Mouse (Mus musculus) liver, embryonic 12.5 days (tissue): ENCODE measurements around the gene Fam181b. TPM values are rescaled to one million over a fixed set of nuclear protein-coding genes. Genes with fewer than 3 reads are reported as not detected.
A peak's percentile ranks its signal among the peaks of the same experiment; 100 is the strongest.

Experiments
- ATAC-seq: fragments of 200-750 bp; cut with Nextera tagmentation; 2 replicates; pipeline ENCODE4 v1.8.0; 2017; ENCODE audit warnings: moderate number of reproducible peaks, mild to moderate bottlenecking, moderate library complexity
- H3K27ac ChIP-seq: fragments of 300-500 bp; sonication (generic); 2 replicates; pipeline ENCODE4 v1.5.1; 2016; ENCODE audit warnings: mild to moderate bottlenecking
- H3K27me3 ChIP-seq: fragments of 300-500 bp; sonication (generic); replicated peaks from 2 replicates; pipeline ENCODE4 v1.6.1; 2016; ENCODE audit warnings: mild to moderate bottlenecking, moderate library complexity
- H3K36me3 ChIP-seq: fragments of 300-500 bp; sonication (generic); 2 replicates; pipeline ENCODE4 v1.6.1; 2016; ENCODE audit warnings: mild to moderate bottlenecking, moderate library complexity
- H3K4me1 ChIP-seq: fragments of 300-500 bp; sonication (generic); 2 replicates; pipeline ENCODE4 v1.6.1; 2016
- H3K4me2 ChIP-seq: fragments of 300-500 bp; sonication (generic); 2 replicates; pipeline ENCODE4 v1.6.1; 2016; ENCODE audit warnings: mild to moderate bottlenecking, moderate library complexity
- H3K4me3 ChIP-seq: fragments of 300-500 bp; sonication (generic); 2 replicates; pipeline ENCODE4 v1.5.1; 2016; ENCODE audit warnings: mild to moderate bottlenecking, moderate library complexity
- H3K9ac ChIP-seq: fragments of 300-500 bp; sonication (generic); 2 replicates; pipeline ENCODE4 v1.6.1; 2016; ENCODE audit warnings: mild to moderate bottlenecking, moderate library complexity
- H3K9me3 ChIP-seq: fragments of 300-500 bp; sonication (generic); replicated peaks from 2 replicates; pipeline ENCODE4 v1.6.1; 2016; ENCODE audit warnings: mild to moderate bottlenecking, moderate library complexity
- WGBS: fragments of 180-500 bp; shearing (Covaris S2); methylation state at CpG from one replicate; pipeline ENCODE4 v1.1.7; 2016; ENCODE audit not compliant: insufficient replicate concordance; 5-methylcytosine and 5-hydroxymethylcytosine counted together
- polyA plus RNA-seq: library from polyadenylated mRNA; unstranded; fragments of >200 nt; fragmentation: Nextera tagmentation; extraction: Ambion mirVana; gene quantifications from 2 replicates; pipeline ENCODE4 v1.2.1, GENCODE M21; 2016

The Fam181b gene
- 0.82 and 1.1 TPM in 2 replicates for polyA plus RNA-seq

DNA sequence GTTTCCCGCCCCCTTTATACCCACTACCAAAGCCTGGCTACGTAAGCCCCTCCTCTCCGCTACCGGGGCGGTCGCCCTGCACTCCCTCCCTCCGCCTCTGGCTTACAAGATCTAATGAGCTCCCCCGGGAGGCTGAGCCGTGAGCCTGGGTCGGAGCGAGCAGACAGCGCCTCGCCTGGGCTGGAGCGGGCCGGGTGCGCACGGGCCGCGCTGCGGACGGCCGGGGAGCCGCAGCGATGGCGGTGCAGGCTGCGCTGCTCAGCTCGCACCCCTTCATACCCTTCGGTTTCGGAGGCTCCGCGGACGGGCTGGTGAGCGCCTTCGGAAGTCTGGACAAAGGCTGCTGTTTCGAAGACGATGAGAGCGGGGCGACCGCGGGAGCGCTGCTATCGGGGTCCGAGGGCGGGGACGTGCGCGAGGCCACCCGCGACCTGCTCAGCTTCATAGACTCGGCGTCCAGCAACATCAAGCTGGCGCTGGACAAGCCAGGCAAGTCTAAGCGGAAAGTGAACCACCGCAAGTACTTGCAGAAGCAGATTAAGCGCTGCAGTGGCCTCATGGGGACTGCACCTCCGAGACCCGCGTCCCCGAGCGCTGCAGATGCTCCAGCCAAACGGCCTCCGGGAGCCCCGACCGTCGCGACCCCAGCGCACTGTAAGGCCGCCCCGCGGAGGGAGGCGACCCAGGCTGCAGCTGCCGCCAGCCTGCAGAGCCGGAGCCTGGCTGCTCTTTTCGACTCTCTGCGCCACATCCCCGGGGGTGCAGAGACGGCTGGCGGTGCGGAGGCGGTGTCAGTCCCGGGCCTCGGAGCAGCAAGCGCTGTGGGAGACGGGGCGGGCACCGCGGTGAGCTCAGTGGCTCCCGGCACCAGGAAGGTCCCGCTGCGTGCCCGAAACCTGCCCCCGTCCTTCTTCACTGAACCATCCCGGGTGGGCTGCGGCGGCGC, at the start of gene Fam181b:
Gene Fam181b, plus strand, starts transcription at position 81 of the 946 bp plus-strand sequence.
- Histone ChIP-seq H3K27me3 (peaks cover 51% of the 10 kb centered on the region), H3K4me3 (peak within 1 kb of the TSS; percentile 49), H3K4me1 (0 out of 2 replicates have a peak, but pooled peaks cover 4% of the 10 kb centered on the region), H3K27ac (no peak within 1 kb of the TSS), H3K4me2 (peak within 1 kb of the TSS; percentile 69), H3K36me3 (no peaks in the 10 kb centered on the region), H3K9me3 (no peaks in the 10 kb centered on the region), H3K9ac (no peak within 1 kb of the TSS)
- peak; percentile 77 for ATAC-seq
- 1% methylated on average over 96 of the region's 96 CpGs for WGBS

DNA sequence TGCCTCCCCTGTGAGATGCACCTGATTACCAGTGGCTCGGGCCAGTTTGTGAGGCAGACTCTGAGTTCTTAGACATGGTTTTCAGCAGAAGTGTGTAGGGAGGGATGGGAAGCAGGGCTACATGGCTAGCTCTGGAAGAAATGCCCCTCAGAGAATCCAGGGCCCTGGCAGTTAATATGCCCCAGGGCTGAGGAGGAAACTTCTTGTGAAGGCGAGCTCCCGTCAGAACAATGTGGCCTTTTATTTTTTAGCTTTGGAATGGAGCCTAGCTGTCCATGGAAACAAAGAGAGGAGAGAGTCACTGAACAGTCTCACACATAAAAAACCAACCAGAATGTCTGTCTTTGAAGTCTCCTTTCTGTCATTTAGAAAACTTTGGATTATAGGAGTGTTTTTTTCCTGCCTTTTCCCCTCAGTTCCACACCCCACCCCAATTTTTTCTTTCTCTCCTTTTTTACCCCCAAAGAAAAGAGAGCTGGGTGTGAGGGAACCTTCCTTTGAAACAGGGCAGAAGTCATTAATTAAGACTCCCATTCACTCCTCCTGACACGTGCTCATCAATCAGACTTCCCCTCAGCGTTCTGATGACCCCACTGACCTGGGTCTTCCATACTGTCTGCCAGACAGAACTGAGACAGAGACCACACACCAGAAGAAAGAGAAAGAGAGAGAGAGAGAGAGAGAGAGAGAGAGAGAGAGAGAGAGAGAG, 41.7 kb upstream of the Fam181b start:
- H3K9me3 ChIP-seq, result no peaks in the 10 kb centered on the region
- 46% methylated on average over 5 of the region's 5 CpGs for WGBS
- H3K36me3 ChIP-seq, result no peaks in the 10 kb centered on the region
- H3K27ac ChIP-seq, result no peak overlapping the region
- H3K4me2 ChIP-seq, result no peak overlapping the region
- H3K4me1 ChIP-seq, result no peaks in the 10 kb centered on the region
- H3K4me3 ChIP-seq, result no peak overlapping the region
- no peak for ATAC-seq
- H3K9ac ChIP-seq, result no peak overlapping the region
- no peaks in the 10 kb centered on the region for H3K27me3 ChIP-seq

DNA sequence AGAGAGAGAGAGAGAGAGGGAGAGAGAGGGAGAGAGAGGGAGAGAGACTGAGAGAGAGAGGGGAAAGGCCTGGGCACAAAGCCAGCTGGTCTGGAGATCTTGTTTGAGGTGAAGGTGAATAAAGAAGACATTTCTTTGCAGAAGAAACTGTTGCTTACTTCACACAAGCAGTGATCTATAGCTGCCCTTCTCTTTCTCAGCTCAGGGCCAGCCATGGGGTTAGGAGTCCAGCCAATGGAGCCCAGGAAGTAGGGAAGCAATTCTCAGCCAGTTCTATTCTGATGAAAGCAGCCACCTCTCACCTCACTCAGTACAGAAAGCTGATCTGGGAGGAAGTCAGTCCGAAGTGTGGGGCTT, 41.2 kb upstream of the Fam181b start:
- H3K9ac ChIP-seq, result no peak overlapping the region
- H3K36me3 ChIP-seq, result no peaks in the 10 kb centered on the region
- H3K27me3 ChIP-seq, result no peaks in the 10 kb centered on the region
- no peak overlapping the region for H3K27ac ChIP-seq
- WGBS, result 21% methylated on average over 1 of the region's 1 CpGs
- H3K4me1 ChIP-seq, result no peaks in the 10 kb centered on the region
- no peak for ATAC-seq
- H3K4me3 ChIP-seq, result no peak overlapping the region
- H3K4me2 ChIP-seq, result no peak overlapping the region
- no peaks in the 10 kb centered on the region for H3K9me3 ChIP-seq

DNA sequence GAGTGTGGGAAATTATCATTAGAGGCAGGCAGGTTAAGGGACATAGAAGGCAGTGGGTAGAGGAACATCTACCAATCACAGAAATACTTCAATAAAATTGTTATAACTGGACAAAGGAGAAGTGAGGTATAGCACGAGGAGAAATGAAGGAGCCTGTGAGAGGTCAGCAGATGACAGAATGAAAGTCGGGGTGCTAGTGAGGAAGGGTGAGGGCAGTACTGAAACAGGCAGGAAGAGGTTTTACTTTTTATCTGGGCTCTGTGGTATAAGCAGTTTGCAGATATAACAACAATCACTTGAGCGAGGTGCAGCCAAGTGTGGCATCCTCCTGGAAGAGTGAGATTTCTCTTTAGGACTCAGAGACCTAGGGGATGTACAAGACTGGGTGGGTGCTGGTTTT, 40.1 kb upstream of the Fam181b start:
- no peak for ATAC-seq
- Histone ChIP-seq H3K27ac (no peak overlapping the region), H3K36me3 (no peaks in the 10 kb centered on the region), H3K4me1 (no peaks in the 10 kb centered on the region), H3K4me3 (no peak overlapping the region), H3K9me3 (no peaks in the 10 kb centered on the region), H3K9ac (no peak overlapping the region), H3K27me3 (no peaks in the 10 kb centered on the region), H3K4me2 (no peak overlapping the region)
- WGBS, result 24% methylated on average over 3 of the region's 3 CpGs

DNA sequence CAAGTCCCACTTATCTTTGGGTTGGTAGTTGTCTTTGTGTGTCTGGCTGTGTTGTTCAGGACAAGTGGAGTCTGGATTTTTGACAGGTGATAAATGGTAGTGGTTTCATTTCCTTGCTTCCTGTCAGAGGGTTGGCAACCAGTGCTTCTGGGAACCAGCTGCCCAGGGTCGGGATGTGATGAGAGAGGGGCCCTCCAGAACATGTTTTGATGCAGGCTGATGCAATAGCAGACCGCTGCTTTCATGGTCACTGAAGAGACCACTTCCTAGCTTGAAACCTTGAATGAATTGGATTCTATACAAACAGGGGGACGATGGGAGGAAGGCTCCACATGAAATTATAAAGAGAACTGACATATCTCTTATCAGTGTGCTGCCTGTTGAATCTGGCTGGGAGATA, 35.3 kb upstream of the Fam181b start:
- no peaks in the 10 kb centered on the region for H3K4me1 ChIP-seq
- H3K9me3 ChIP-seq, result no peaks in the 10 kb centered on the region
- no peak for ATAC-seq
- H3K27ac ChIP-seq, result no peak overlapping the region
- H3K4me2 ChIP-seq, result no peak overlapping the region
- WGBS, result 12% methylated on average over 3 of the region's 3 CpGs
- H3K27me3 ChIP-seq, result no peaks in the 10 kb centered on the region
- H3K36me3 ChIP-seq, result no peaks in the 10 kb centered on the region
- H3K9ac ChIP-seq, result no peak overlapping the region
- no peak overlapping the region for H3K4me3 ChIP-seq

DNA sequence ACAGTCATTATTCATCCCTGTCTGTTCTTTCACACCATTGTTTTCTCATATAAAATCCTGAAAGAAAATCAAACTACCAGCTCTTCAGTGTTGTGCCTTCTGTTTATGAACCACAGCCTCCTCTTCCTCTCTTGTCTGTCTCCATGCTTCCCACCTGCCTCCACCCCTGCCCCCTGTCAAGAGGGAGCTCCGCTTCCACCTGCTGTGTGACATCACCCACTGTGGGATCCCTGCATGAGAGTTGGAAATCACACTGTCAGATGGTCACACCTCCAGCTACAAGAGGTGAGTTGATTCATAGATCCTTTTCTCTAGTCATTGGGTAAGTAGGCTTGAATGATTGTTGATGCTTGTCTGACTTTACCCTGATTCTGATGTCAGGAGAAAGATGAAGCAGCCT, 34.9 kb upstream of the Fam181b start:
- Histone ChIP-seq H3K4me2 (no peak overlapping the region), H3K36me3 (no peaks in the 10 kb centered on the region), H3K9ac (no peak overlapping the region), H3K4me1 (no peaks in the 10 kb centered on the region), H3K27ac (no peak overlapping the region), H3K9me3 (no peaks in the 10 kb centered on the region), H3K4me3 (no peak overlapping the region), H3K27me3 (no peaks in the 10 kb centered on the region)
- WGBS, result 57% methylated on average over 1 of the region's 1 CpGs
- ATAC-seq, result no peak

DNA sequence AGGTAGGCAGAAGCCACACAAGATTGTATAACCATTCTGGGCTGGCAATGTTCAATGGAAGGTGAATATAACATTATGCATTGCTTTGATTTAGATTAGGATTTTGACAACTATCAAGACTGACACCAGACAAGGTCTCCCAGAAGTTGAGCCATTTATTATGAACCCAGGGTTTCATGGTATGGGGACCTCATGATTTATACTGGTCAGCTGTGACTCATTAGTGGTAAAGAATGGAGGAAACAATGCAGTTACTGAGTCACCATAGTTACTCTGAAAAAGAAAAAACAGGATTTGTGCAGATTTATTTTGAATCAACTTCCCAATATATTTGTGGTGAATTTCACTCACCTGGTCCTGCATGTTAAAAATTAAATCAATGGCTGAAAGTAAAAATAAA, 18.8 kb upstream of the Fam181b start:
- Histone ChIP-seq H3K4me3 (no peak overlapping the region), H3K36me3 (no peaks in the 10 kb centered on the region), H3K9me3 (no peaks in the 10 kb centered on the region), H3K27me3 (no peaks in the 10 kb centered on the region), H3K9ac (no peak overlapping the region), H3K4me1 (no peaks in the 10 kb centered on the region), H3K27ac (no peak overlapping the region), H3K4me2 (no peak overlapping the region)
- no peak for ATAC-seq

DNA sequence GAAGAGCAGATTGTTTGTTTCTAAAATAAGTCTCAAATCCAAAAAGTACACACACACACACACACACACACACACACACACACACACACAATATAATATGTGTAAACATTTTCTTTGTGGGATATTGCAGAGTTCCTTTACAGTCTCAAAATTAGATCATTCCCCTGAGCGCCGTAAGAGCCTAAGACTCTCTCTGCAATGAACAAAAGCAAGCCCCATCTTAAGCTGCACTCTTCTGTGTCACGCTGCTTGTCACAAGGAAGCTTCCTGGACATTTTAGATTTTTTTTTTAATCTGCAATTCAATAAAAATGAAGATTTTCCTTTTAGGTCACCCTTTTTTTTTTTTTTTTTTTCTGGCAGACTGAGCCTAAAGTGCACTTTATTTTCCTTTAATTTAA, 17.9 kb upstream of the Fam181b start:
- no peak overlapping the region for H3K9ac ChIP-seq
- no peak overlapping the region for H3K4me2 ChIP-seq
- no peaks in the 10 kb centered on the region for H3K36me3 ChIP-seq
- no peak overlapping the region for H3K27ac ChIP-seq
- H3K4me3 ChIP-seq, result no peak overlapping the region
- no peaks in the 10 kb centered on the region for H3K27me3 ChIP-seq
- ATAC-seq, result no peak
- WGBS, result 81% methylated on average over 3 of the region's 3 CpGs
- no peaks in the 10 kb centered on the region for H3K9me3 ChIP-seq
- no peaks in the 10 kb centered on the region for H3K4me1 ChIP-seq

DNA sequence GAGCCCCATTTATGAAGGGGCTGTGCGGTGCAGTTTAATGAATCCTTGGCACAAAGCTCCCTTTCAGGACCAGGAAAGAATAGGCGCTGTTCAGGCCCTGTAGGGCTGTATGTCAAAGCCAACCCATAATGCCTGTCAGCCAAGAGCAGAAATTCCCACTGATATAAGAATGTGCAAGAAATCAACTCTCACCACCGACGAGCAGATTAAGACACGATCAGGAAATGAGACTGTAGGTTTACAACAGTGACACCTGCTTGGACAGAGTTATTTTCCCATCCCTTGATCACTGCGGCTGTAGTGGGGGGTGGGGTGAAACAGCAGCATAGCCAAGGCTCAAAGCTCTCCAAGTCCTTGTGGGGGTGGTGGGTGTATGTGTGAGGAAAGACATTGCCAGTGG, 17.5 kb upstream of the Fam181b start:
- Histone ChIP-seq H3K4me1 (no peaks in the 10 kb centered on the region), H3K9me3 (no peaks in the 10 kb centered on the region), H3K27ac (no peak overlapping the region), H3K4me2 (no peak overlapping the region), H3K4me3 (no peak overlapping the region), H3K27me3 (no peaks in the 10 kb centered on the region), H3K9ac (no peak overlapping the region), H3K36me3 (no peaks in the 10 kb centered on the region)
- 59% methylated on average over 6 of the region's 6 CpGs for WGBS
- no peak for ATAC-seq

DNA sequence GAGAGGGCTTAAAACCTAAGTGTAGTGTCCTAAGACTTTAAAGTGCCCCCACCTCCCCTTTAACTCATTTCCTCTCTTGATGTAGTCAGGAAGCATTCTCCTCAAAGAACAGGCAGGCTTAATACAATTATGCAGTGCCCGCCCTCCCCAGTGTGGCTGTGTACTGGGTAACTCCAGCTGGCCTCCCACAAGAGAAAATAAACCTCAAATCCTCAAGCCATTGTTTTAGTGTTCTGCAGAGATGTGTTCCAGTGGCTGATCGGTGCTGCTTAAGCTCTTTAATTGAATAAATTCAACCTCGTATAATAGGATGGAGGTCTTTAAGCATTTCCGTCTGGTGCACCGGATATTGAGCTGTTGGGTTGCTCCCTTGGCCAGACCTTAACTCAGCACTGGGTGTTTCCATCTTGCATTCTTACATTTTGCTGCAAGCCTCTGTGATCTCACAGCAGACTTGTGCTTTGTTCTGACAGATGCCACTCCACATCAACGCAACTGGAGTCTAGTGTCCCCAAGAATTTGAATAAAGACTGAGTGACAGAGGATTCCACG, 12.1 kb upstream of the Fam181b start:
- H3K36me3 ChIP-seq, result no peaks in the 10 kb centered on the region
- H3K9me3 ChIP-seq, result no peaks in the 10 kb centered on the region
- no peak overlapping the region for H3K4me2 ChIP-seq
- H3K4me3 ChIP-seq, result no peak overlapping the region
- no peak overlapping the region for H3K27ac ChIP-seq
- H3K27me3 ChIP-seq, result no peaks in the 10 kb centered on the region
- WGBS, result 56% methylated on average over 7 of the region's 7 CpGs
- no peaks in the 10 kb centered on the region for H3K4me1 ChIP-seq
- no peak for ATAC-seq
- no peak overlapping the region for H3K9ac ChIP-seq

DNA sequence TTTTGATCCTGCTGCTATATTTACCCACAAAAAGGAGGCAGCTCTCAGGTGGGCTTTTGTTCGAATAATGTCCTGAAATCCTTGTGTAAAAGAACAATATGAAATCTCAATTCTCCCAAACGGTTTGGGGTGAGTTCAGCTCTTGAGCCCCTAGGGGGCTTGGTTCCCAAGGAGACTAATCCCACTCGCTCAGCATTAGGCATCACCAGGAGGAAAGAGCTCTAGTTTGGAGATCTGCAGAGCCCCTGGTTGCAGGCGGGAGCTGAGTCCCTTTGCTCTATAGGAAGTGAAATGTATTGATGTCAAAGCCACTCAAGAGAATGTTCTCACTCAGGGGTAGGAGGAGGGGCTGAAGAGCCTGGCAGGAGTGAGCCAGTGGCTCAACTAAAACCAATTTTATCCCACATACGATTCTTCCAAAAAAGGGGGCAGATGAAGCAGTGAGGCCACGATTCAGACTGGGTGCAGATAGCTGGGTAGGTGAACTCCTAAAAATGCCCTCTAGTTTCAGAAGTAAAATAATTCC, 3.2 kb upstream of the Fam181b start:
- no peak for ATAC-seq
- peaks cover 36% of the 10 kb centered on the region for H3K27me3 ChIP-seq
- no peak overlapping the region for H3K9ac ChIP-seq
- H3K27ac ChIP-seq, result no peak overlapping the region
- no peak overlapping the region for H3K4me3 ChIP-seq
- H3K36me3 ChIP-seq, result no peaks in the 10 kb centered on the region
- no peak overlapping the region for H3K4me2 ChIP-seq
- WGBS, result 20% methylated on average over 6 of the region's 6 CpGs
- no peaks in the 10 kb centered on the region for H3K9me3 ChIP-seq
- 0 out of 2 replicates have a peak, but pooled peaks cover 4% of the 10 kb centered on the region for H3K4me1 ChIP-seq

DNA sequence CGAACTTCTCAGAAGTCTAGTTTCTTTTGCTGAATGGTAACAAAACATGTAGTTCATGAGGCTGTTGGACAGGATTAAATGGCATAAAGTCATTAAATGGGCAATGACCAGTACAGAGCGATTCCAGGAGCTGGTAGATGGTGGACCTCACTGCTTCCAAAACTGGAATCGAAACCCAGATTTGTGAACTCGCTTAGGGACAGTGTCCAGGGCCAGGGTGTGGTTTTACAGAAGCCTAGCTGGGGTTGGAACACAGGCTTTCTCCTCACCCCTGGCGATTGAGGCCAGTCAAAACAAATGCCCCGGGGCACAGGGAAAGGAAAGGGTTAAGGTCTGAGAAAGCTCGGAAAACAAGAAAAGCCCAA, 263 bp upstream of the Fam181b start:
- 24% methylated on average over 7 of the region's 7 CpGs for WGBS
- ATAC-seq, result no peak
- no peaks in the 10 kb centered on the region for H3K9me3 ChIP-seq
- no peaks in the 10 kb centered on the region for H3K36me3 ChIP-seq
- peak overlapping the region; percentile 69 for H3K4me2 ChIP-seq
- H3K27ac ChIP-seq, result no peak overlapping the region
- H3K4me3 ChIP-seq, result peak overlapping the region; percentile 49
- no peak overlapping the region for H3K9ac ChIP-seq
- H3K4me1 ChIP-seq, result 0 out of 2 replicates have a peak, but pooled peaks cover 4% of the 10 kb centered on the region
- H3K27me3 ChIP-seq, result peaks cover 51% of the 10 kb centered on the region
